Mouse (Mus musculus) mouse trophoblast stem cell (cell line): ENCODE measurements around the gene Ctse.

Source experiments
- in situ Hi-C, 2 experiments: fragments of 300-500 bp; cut with MseI, MboI; formaldehyde crosslinking; loops; 2 replicates in 1 of 2; 3 replicates in 1 of 2; pipeline ENCODE4 v1.15.1; 2025

The Ctse gene

DNA sequence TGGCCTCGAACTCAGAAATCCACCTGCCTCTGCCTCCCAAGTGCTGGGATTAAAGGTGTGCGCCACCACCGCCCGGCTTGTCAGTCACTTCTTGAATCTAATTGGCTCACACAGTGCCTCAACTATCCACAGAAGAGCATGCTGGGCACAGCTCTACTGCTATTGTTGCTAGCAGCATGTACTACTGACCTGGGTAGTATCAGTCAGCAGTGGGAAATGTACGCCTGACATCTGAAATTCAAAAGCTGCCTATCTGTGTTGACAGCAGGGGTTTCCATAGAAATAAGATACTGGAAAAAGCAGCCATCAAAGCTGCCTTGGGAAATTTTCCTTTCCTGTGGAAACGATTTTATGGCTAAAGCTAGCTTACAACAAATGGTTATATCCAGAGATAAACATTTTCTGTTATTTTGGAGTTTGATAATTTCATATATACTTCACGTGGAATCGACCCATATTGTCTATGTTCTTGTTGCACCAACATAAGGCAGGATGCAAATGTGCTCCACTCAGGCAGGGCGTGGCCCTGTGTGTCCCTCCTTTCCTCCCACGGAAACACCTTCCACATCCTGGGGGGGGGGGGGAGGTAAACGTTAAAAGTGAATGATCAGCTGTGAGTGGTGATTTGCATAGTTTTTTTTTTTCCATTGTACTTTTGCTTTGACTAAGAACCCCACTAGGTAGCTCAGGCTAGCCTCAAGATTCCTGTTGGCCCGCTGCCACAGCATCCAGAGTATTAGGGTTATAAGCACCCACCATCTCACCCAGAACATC lies 14.8 kb downstream of the Ctse start:
- in situ Hi-C loops, result no loop called here

DNA sequence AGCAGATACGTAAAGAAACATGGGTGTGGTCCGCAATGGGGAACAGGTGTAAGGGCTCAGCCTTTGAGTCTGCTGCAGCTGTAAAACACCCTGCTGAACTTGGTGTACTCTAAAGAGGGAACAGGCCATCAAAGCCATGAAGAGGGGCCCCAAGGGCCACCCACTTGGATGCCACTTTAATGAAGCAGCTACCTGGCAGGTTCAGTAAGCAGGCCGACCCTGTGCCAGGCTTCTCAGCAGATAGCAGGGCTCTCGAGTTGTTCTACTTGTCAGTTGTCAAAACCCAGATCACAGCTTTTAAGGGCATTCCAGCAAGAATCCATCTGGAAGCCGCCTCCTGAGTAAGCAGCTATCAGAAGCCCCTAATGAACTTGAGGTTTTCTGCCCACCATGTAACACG lies 17.5 kb downstream of the Ctse start:
- in situ Hi-C loops, result no loop called here

- in situ Hi-C loops, result no loop called here
These were observed 19.8 kb downstream of the Ctse start for GRCm38 (mm10) chr1:131657945-131658354.

DNA sequence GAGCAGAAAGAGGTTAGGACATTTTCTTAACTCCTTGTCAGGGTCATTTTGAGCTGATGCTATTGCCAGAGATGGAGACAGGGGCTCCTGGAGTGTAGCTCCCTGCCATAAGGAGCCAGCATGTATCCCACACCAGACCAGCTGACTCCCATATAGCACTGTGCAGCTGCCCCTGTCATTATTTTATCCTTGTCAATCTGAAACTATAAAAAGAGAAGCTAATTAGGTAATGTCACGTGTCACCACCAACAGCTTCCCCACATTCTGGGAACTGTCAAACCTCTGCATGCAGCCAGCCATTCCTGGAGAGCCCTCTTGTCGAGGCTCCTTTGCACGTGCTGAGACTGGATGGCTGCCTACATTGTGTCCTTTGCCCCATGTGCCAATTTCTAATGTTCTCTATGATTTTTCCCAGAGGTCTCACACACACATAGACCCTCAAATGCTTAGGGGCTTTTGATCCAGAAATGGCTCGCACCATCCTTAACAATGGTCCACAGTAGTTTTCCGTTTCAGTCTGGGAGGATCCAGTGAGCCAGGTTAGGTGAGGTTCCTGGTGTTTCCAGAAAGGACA lies 21.5 kb downstream of the Ctse start:
- in situ Hi-C loops, result no loop called here

DNA sequence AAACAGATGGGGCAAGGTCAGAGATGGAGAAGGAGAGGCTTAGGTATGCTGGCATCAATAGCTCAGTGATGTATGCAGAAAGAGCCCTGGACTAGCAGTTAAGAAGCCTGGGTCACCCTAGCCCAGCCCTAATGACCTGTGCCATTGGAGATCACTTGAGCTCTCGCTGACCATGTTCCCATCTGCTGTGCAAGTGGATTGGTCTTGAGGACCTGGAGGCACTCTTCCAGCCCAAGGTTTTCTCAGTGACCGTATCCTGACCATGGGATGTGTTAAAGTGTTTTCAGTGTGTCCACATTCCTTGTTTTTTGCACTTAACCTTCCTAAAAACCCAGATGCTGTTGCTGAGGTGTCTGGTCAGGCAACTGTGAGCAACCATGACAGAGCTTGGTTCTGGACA lies 22.2 kb downstream of the Ctse start:
- in situ Hi-C loops, result no loop called here

DNA sequence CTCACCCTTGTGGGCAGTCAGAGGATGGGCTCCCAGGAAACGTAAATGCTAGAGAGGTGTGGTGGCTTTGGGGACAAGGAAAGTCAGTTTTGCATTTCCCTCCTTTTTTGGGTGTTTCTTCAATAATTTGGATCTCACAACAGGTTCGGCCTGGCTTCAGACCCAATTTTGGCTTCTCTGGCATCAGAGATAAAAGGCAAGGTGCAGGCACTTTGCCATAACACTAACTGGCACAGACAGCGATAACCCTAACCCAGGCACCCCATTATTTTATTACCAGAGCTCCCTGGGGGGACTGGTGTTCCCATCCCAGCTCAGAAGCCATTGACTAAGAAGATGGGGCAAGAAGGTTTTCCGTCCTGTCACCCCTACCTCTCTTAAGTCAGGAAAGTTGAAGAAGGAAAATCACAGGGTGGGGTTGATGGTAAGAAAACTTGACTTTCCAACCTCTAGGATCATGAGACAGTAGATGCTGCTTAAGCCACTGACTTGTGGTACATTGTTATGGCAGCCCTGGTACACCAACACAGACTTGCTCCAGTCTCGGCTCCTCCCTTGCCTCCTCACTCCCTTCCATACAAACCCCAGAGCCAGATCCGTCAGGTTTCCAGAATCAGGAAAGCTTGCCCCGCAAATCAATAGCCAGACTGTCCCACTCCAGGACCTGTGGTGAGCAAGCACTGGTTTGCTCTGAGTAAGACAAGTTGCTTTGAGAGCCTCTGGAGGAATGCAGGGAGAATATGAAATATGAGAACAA lies 22.8 kb downstream of the Ctse start:
- in situ Hi-C loops, result no loop called here

DNA sequence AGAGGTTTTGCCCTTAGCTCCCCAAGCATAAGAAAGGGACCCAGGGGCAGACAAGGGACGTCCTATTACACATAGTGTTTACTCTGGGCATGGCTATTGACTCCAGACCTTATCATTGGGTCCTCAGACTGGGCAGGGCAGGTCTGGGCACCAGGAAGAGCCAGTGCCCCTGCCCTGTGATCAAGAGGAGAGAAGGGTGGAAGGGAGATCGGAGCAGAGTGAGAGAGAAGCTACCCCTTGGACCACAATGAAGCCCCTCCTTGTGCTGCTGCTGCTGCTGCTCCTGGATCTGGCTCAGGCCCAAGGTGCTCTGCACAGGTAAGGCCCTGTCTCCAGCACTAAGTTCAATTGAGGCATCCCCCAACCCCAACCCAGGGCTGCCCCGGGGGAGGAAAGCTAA lies 23.6 kb downstream of the Ctse start:
- in situ Hi-C loops, result no loop called here

DNA sequence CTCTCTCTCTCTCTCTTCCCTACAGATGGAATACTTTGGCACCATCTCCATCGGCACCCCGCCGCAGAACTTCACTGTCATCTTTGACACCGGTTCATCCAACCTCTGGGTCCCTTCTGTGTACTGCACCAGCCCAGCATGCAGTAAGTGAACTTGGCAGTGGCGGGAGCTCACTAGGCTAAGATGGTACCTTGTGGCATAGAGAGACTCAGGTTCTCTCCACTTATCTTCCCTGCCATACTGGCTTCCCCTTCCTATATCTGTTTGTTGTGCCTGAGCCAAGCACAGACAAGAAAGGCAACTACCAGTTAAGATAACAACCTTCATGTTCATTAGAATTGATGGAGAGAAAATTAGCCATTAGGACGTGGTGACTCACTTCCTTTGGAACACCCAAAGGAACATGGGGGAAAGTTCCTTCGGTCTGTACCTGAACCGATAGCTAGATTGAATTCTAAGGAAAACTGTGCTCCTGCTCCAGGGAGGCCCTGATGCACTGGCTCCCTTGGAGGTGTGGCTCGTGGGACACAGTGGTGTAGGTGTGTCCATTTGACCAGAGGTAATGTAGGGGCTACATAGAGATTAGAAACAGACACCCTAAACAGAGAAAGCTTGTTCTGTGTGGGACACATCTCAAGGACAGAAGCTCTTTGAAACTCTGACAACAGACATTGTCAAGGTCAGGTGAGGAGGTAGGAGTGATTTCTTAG lies 25.3 kb downstream of the Ctse start:
- in situ Hi-C loops, result no loop called here

GRCm38 (mm10) chr1:131664136-131664535 lies 26.0 kb downstream of the Ctse start:
- in situ Hi-C loops, result no loop called here

DNA sequence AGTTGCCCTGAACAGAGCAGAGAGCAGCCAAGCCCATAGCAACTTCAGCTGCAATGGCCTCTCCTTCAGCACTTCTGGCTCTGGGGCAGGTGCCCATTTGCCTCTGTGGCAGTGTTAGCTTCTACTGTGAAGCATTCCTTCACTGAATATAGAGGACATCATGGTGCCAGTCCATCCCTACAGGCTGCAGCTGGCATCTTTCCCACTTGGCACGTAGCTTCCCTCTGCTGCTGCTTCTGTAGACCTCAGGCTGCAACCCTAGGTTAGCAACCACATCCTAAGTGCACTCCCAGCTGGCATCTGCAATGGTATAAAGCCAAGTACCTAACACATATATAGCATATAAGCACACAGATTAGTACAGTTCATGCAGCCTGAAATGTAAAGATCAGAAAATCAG lies 27.8 kb downstream of the Ctse start:
- in situ Hi-C loops, result no loop called here

DNA sequence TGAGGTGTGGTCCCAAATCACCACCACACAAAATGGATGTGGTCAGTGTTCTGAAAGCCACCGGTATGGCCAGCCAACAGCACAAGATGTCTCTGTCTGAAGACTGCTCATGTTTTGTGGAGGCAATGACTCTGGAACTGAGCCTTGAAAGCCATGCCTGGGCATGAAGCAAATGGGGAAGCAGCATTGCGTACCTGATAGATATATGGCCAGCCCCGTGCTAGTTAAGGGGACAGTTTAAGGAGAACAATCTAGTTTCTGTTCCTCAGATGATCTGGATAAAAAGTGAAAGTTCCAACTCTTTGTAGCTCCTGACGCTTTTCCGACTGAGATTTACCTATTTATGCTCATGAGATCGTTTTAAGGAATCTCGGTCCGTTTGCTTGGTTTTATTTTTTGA lies 33.0 kb downstream of the Ctse start:
- in situ Hi-C loops, result no loop called here

- in situ Hi-C loops, result no loop called here
These were observed 34.3 kb downstream of the Ctse start for GRCm38 (mm10) chr1:131672361-131672760.

DNA sequence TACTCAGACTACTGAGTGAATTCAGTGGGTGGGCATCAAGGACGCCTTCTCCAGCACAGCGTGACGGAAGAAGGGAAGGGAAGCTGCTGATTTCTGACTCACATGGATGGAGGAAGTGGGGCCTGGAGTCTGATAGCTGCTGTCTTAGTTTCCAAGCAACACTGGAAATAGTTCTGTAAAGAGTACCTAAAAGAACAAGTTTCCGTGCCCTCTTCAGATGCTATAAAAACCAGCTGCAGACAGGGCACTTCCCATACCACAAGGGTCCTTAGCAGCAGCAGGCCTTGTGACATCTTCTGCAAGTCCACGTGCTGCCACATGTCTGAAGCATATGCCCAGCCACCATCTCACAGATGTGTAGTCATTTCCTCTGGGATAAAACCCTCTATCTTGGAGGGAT lies 41.5 kb downstream of the Ctse start:
- in situ Hi-C loops, result no loop called here

DNA sequence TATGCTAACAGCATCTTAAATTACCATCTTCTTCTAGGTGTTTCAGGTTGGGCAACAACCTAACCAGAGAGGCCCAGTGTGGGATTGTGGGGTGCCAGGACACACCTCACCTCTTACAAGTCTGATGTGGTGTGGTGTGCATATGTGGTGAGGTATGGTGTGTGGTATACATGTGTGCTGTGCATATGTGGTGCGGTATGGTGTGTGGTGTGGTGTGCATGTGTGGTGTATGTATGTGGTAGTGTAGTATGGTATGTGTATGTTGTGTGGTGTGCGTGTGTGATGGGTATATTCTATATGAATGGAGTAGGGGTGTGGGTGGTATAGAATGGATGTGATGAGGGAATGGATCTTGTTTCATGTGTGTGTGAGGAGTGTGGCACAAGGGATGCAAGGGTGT lies 49.6 kb downstream of the Ctse start:
- in situ Hi-C loops, result no loop called here

GRCm38 (mm10) chr1:131688475-131688874 lies 50.4 kb downstream of the Ctse start, which contains the start of gene Rab7b:
Rab7b (plus strand) TSS chr1:131688695.
- in situ Hi-C loops, result no loop called here

- in situ Hi-C loops, result no loop called here
These were observed 50.9 kb downstream of the Ctse start for GRCm38 (mm10) chr1:131689016-131689415.

- in situ Hi-C loops, result no loop called here
These were observed 51.8 kb downstream of the Ctse start for GRCm38 (mm10) chr1:131689899-131690298.

- in situ Hi-C loops, result no loop called here
These were observed 52.3 kb downstream of the Ctse start for GRCm38 (mm10) chr1:131690435-131690834.

- in situ Hi-C loops, result no loop called here
These were observed 53.2 kb downstream of the Ctse start for GRCm38 (mm10) chr1:131691356-131691755.

GRCm38 (mm10) chr1:131695308-131695707 lies 57.2 kb downstream of the Ctse start:
- in situ Hi-C loops, result no loop called here

DNA sequence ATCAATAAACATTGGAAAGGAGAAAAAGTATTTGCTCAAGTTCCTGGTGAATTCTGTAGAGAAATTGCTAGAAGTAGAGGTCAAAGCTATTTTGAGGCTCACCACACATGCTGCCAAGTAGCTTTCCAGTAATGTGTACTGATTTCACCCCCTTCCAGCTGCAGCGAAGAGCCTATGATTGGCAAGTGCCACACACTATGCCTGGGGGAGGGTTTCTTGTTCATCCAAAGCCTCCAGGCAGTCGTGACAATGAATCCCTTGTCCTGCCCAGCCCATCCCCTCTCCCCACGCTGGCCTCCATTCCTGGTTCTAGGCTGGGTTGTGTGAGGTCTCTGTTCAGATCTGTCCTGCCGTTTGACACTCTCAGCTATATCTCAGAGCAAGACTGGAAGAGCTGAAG lies 58.2 kb downstream of the Ctse start:
- in situ Hi-C loops, result no loop called here

- in situ Hi-C loops, result no loop called here
These were observed 60.7 kb downstream of the Ctse start for GRCm38 (mm10) chr1:131698770-131699169.
